Mouse (Mus musculus) intestine, embryonic 16.5 days (tissue): ENCODE data around the gene Pde8b. TPM values are rescaled to one million over a fixed set of nuclear protein-coding genes. Genes with fewer than 3 reads are reported as not detected.
A peak's percentile ranks its signal among the peaks of the same experiment; 100 is the strongest.

Source experiments
- ATAC-seq: fragments of 200-750 bp; cut with Nextera tagmentation; 2 replicates; pipeline ENCODE4 v1.8.0; 2017; ENCODE audit warnings: moderate TSS enrichment, moderate library complexity
- H3K27ac ChIP-seq: fragments of 300-500 bp; sonication (generic); 2 replicates; pipeline ENCODE4 v1.5.1; 2014; ENCODE audit warnings: mild to moderate bottlenecking, low read length
- H3K27me3 ChIP-seq: fragments of 300-500 bp; sonication (generic); replicated peaks from 2 replicates; pipeline ENCODE4 v1.6.1; 2014; ENCODE audit warnings: low read length, control low read depth, mixed read lengths; ENCODE audit not compliant: control insufficient read depth, insufficient read depth
- H3K36me3 ChIP-seq: fragments of 300-500 bp; sonication (generic); 2 replicates; pipeline ENCODE4 v1.6.1; 2014; ENCODE audit warnings: low read length, control low read depth; ENCODE audit not compliant: control insufficient read depth, insufficient read depth
- H3K4me1 ChIP-seq: fragments of 300-500 bp; sonication (generic); 2 replicates; pipeline ENCODE4 v1.6.1; 2014; ENCODE audit warnings: low read length, control low read depth, mixed read lengths; ENCODE audit not compliant: control insufficient read depth, insufficient read depth
- H3K4me2 ChIP-seq: fragments of 300-500 bp; sonication (generic); 2 replicates; pipeline ENCODE4 v1.6.1; 2014; ENCODE audit warnings: low read depth, low read length, control low read depth
- H3K4me3 ChIP-seq: fragments of 300-500 bp; sonication (generic); 2 replicates; pipeline ENCODE4 v1.5.1; 2014; ENCODE audit warnings: mild to moderate bottlenecking, low read length
- H3K9ac ChIP-seq: fragments of 300-500 bp; sonication (generic); 2 replicates; pipeline ENCODE4 v1.6.1; 2014; ENCODE audit warnings: low read depth, low read length
- H3K9me3 ChIP-seq: fragments of 300-500 bp; sonication (generic); 2 replicates; pipeline ENCODE4 v1.6.1; 2016; ENCODE audit warnings: low read length, control low read depth; ENCODE audit not compliant: control insufficient read depth
- WGBS: fragments of 180-500 bp; shearing (Covaris S2); extraction: QIAGEN DNeasy Blood & Tissue Kit; methylation state at CpG from one replicate; pipeline ENCODE4 v1.1.7; 2014; 5-methylcytosine and 5-hydroxymethylcytosine counted together
- polyA plus RNA-seq: library from polyadenylated mRNA; unstranded; fragments of >200 nt; fragmentation: Nextera tagmentation; extraction: Ambion mirVana; gene quantifications from 2 replicates; pipeline ENCODE4 v1.2.1, GENCODE M21; 2015

Pde8b gene
- polyA plus RNA-seq, 1 experiment from 2014 or later, result 9.9 TPM

DNA sequence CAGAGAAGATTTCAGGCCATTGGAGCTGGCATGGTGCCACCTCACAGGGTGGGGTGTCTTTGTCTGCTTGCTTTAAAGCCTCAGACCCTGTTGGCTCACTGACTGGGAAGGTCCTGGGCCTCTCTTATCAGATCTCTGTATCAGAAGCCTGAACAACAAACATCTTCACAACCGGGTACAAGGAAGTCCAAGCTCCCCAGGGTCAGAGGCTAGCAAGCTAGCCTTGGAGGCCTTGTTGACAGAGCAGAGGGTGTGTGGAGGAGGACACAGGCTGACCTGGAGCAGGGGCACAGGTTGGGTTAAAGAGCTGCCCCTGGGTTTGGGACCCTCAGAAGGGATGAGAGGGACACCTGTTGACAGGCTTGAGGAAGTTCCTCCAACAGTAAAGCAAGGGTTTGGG is 10.3 kb upstream of the Pde8b start:
- Histone ChIP-seq H3K36me3 (no peaks in the 10 kb centered on the region), H3K4me2 (no peak overlapping the region), H3K9me3 (no peaks in the 10 kb centered on the region), H3K27me3 (no peaks in the 10 kb centered on the region), H3K4me1 (peaks cover 6% of the 10 kb centered on the region; the same call in 1 of the 2 replicates), H3K4me3 (no peak overlapping the region), H3K27ac (peak overlapping the region; percentile 24; the same call in 1 of the 2 replicates), H3K9ac (no peak overlapping the region)
- WGBS, result 24% methylated on average over 1 of the region's 1 CpGs
- ATAC-seq, result peak; percentile 87

GRCm38 (mm10) chr13:95257083-95257482 is 6.9 kb upstream of the Pde8b start:
- H3K4me3 ChIP-seq, result no peak overlapping the region
- H3K36me3 ChIP-seq, result no peaks in the 10 kb centered on the region
- H3K27ac ChIP-seq, result no peak overlapping the region
- WGBS, result 90% methylated on average over 6 of the region's 6 CpGs
- ATAC-seq, result no peak
- no peak overlapping the region for H3K9ac ChIP-seq
- no peaks in the 10 kb centered on the region for H3K27me3 ChIP-seq
- no peaks in the 10 kb centered on the region for H3K9me3 ChIP-seq
- H3K4me2 ChIP-seq, result no peak overlapping the region
- peaks cover 10% of the 10 kb centered on the region; the same call in 1 of the 2 replicates for H3K4me1 ChIP-seq

GRCm38 (mm10) chr13:95255083-95255482 is 4.9 kb upstream of the Pde8b start:
- H3K27me3 ChIP-seq, result no peaks in the 10 kb centered on the region
- peaks cover 5% of the 10 kb centered on the region; the same call in 1 of the 2 replicates for H3K4me1 ChIP-seq
- no peak overlapping the region for H3K27ac ChIP-seq
- H3K4me3 ChIP-seq, result no peak overlapping the region
- peak; percentile 88 for ATAC-seq
- no peaks in the 10 kb centered on the region for H3K36me3 ChIP-seq
- no peaks in the 10 kb centered on the region for H3K9me3 ChIP-seq
- no peak overlapping the region for H3K9ac ChIP-seq
- no peak overlapping the region for H3K4me2 ChIP-seq
- WGBS, result 76% methylated on average over 3 of the region's 3 CpGs

- H3K9ac ChIP-seq, result no peak overlapping the region
- peaks cover 4% of the 10 kb centered on the region; the same call in 1 of the 2 replicates for H3K9me3 ChIP-seq
- no peaks in the 10 kb centered on the region for H3K36me3 ChIP-seq
- ATAC-seq, result peak; percentile 66
- no peak overlapping the region for H3K4me2 ChIP-seq
- H3K27ac ChIP-seq, result no peak overlapping the region
- WGBS, result 50% methylated on average over 2 of the region's 2 CpGs
- no peaks in the 10 kb centered on the region for H3K27me3 ChIP-seq
- H3K4me3 ChIP-seq, result no peak overlapping the region
- H3K4me1 ChIP-seq, result peaks cover 8% of the 10 kb centered on the region
Observed at GRCm38 (mm10) chr13:95243026-95243425, 7.1 kb downstream of the Pde8b start.

DNA sequence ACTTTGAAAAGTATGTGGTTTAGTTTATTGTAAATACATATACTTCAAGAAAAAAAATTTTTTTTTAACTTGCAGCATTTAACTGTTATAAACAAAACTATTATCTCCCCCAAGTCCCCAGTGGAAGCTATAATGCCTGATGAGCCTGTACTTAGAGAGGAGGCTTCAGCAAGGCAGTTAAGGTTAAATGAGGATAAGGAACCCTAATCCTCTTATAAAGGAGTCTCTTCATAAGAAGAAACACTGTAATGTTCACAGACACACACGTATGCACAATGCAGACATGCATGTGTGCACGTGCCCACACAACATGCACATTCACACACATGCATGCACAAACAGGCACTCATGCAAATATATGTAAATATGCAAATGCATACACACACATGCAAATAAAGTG is 12.6 kb downstream of the Pde8b start:
- 94% methylated on average over 2 of the region's 2 CpGs for WGBS
- no peak overlapping the region for H3K4me3 ChIP-seq
- ATAC-seq, result no peak
- peaks cover 4% of the 10 kb centered on the region; the same call in 1 of the 2 replicates for H3K9me3 ChIP-seq
- no peaks in the 10 kb centered on the region for H3K4me1 ChIP-seq
- H3K36me3 ChIP-seq, result no peaks in the 10 kb centered on the region
- no peaks in the 10 kb centered on the region for H3K27me3 ChIP-seq
- no peak overlapping the region for H3K9ac ChIP-seq
- no peak overlapping the region for H3K4me2 ChIP-seq
- H3K27ac ChIP-seq, result no peak overlapping the region

- no peaks in the 10 kb centered on the region for H3K4me1 ChIP-seq
- ATAC-seq, result no peak
- no peak overlapping the region for H3K9ac ChIP-seq
- H3K27me3 ChIP-seq, result no peaks in the 10 kb centered on the region
- no peak overlapping the region for H3K4me2 ChIP-seq
- H3K4me3 ChIP-seq, result no peak overlapping the region
- H3K27ac ChIP-seq, result no peak overlapping the region
- 67% methylated on average over 8 of the region's 8 CpGs for WGBS
- H3K36me3 ChIP-seq, result no peaks in the 10 kb centered on the region
- peaks cover 4% of the 10 kb centered on the region; the same call in 1 of the 2 replicates for H3K9me3 ChIP-seq
Observed at GRCm38 (mm10) chr13:95235261-95235660, 14.9 kb downstream of the Pde8b start.

- no peaks in the 10 kb centered on the region for H3K36me3 ChIP-seq
- H3K27ac ChIP-seq, result no peak overlapping the region
Observed at GRCm38 (mm10) chr13:95231366-95232138, 18.6 kb downstream of the Pde8b start.

GRCm38 (mm10) chr13:95230326-95230725 is 19.8 kb downstream of the Pde8b start:
- Histone ChIP-seq H3K9me3 (no peaks in the 10 kb centered on the region), H3K4me2 (no peak overlapping the region), H3K4me1 (no peaks in the 10 kb centered on the region), H3K27ac (no peak overlapping the region), H3K27me3 (no peaks in the 10 kb centered on the region), H3K9ac (no peak overlapping the region), H3K4me3 (no peak overlapping the region), H3K36me3 (no peaks in the 10 kb centered on the region)
- WGBS, result 49% methylated on average over 1 of the region's 1 CpGs
- ATAC-seq, result no peak

More at GRCm38 (mm10) chr13:95231366-95232138, 18.6 kb downstream of the Pde8b start:
- WGBS, result 83% methylated on average over 8 of the region's 8 CpGs
- Histone ChIP-seq H3K27me3 (no peaks in the 10 kb centered on the region), H3K9me3 (no peaks in the 10 kb centered on the region), H3K9ac (no peak overlapping the region), H3K4me3 (no peak overlapping the region), H3K4me1 (no peaks in the 10 kb centered on the region), H3K4me2 (no peak overlapping the region)
- ATAC-seq, result no peak

GRCm38 (mm10) chr13:95224491-95224890 is 25.6 kb downstream of the Pde8b start:
- Histone ChIP-seq H3K36me3 (no peaks in the 10 kb centered on the region), H3K9ac (no peak overlapping the region), H3K27me3 (peaks cover 13% of the 10 kb centered on the region; the same call in 1 of the 2 replicates), H3K4me2 (no peak overlapping the region), H3K27ac (no peak overlapping the region), H3K4me3 (no peak overlapping the region), H3K4me1 (peaks cover 6% of the 10 kb centered on the region; the same call in 1 of the 2 replicates), H3K9me3 (no peaks in the 10 kb centered on the region)
- WGBS, result 88% methylated on average over 2 of the region's 2 CpGs
- ATAC-seq, result no peak
